Comparison of ENCODE assay signal across 14 mouse cellular contexts in the genomic region with DNA sequence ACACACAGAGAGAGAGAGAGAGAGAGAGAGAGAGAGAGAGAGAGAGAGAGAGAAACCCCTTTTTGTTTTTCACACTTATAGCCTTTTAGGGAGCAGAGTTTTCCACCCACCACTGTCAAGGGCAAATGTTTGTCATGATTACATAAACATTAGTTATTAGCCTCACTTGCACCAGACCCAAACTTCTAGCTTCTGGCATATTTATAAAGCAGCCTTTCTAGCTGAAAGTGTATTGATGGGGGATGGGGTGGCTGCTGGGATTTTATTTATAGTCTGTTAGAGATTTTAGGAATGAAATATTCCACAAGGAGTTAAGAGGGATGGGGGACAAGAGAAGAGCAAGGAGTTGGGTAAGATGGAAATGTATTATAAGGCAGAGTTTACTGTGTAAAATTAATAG. TPM values are rescaled to one million over a fixed set of nuclear protein-coding genes. Genes with fewer than 3 reads are reported as not detected.
DNase-seq lines count a peak whose midpoint lies in the region; ATAC-seq and TF ChIP-seq lines count a peak whose summit lies in the region.
"Had no signal": no experiment of that assay in that cellular context is flagged by ENCODE, and none has a peak within 500 bp of the region (broad histone marks: within the 10 kb centered on the region; RNA-seq: fewer than 3 reads in every experiment).

No protein-coding gene starts in this region.

- DNase-seq in heart, postnatal 0 days (ENCODE audit: low spot score) = no peak
- DNase-seq in heart, postnatal 25 days (ENCODE audit: low spot score) = no peak
- peak; percentile 74 for DNase-seq in lung, embryonic 14.5 days
- DNase-seq in lung, adult 18-20 months = no peak
- peak; percentile 48 for DNase-seq in kidney, postnatal 0 days (ENCODE audit: low spot score)
- DNase-seq in lung, postnatal 36 days = peak; percentile 66
- no peak for DNase-seq in testis, postnatal 10 days (ENCODE audit: low spot score)
- DNase-seq: cerebellum, postnatal 10 days; gastrocnemius, postnatal 10 days; right cerebral cortex, adult 18-20 months had no signal

- no peaks in the 10 kb centered on the region for H3K27me3 ChIP-seq in heart, postnatal 0 days (ENCODE audit: control insufficient read depth, insufficient read depth, low read length)
- H3K27me3 ChIP-seq in lung, embryonic 14.5 days (ENCODE audit: insufficient read depth, low read length) = no peaks in the 10 kb centered on the region
- no peaks in the 10 kb centered on the region for H3K27me3 ChIP-seq in kidney, postnatal 0 days (ENCODE audit: insufficient read depth, low read length)
- H3K27me3 ChIP-seq: forebrain, embryonic 15.5 days; midbrain, embryonic 15.5 days had no signal

- H3K4me1 ChIP-seq in heart, postnatal 0 days (ENCODE audit: control insufficient read depth, insufficient read depth) = peaks cover 2% of the 10 kb centered on the region; the same call in 1 of the 2 replicates
- 0 out of 2 replicates have a peak, but pooled peaks cover 7% of the 10 kb centered on the region for H3K4me1 ChIP-seq in lung, embryonic 14.5 days (ENCODE audit: insufficient read depth)
- 0 out of 2 replicates have a peak, but pooled peaks cover 2% of the 10 kb centered on the region for H3K4me1 ChIP-seq in kidney, postnatal 0 days (replicated peaks; ENCODE audit: insufficient read depth, low read length)
- H3K4me1 ChIP-seq: forebrain, embryonic 15.5 days had no signal

- intact Hi-C loops in heart, postnatal 25 days (cut with DNase I) = no loop called here

- H3K4me3 ChIP-seq in heart, postnatal 0 days (ENCODE audit: low read depth, low read length) = no peak overlapping the region
- no peak overlapping the region for H3K4me3 ChIP-seq in lung, embryonic 14.5 days (ENCODE audit: low read depth, low read length)
- H3K4me3 ChIP-seq in kidney, postnatal 0 days (replicated peaks; ENCODE audit: low read depth, low read length) = no peak overlapping the region
- H3K4me3 ChIP-seq: forebrain, embryonic 15.5 days; layer of hippocampus, adult 2 months; midbrain, embryonic 15.5 days had no signal

- no peak for TF ChIP-seq EP300 in heart, postnatal 0 days (IDR thresholded peaks at IDR 0.05; ENCODE audit: low read depth)

- no peaks in the 10 kb centered on the region for H3K36me3 ChIP-seq in heart, postnatal 0 days (replicated peaks; ENCODE audit: control insufficient read depth, insufficient read depth, low read length)
- no peaks in the 10 kb centered on the region for H3K36me3 ChIP-seq in lung, embryonic 14.5 days (ENCODE audit: insufficient read depth)
- H3K36me3 ChIP-seq in kidney, postnatal 0 days (ENCODE audit: insufficient read depth, low read length) = no peaks in the 10 kb centered on the region
- H3K36me3 ChIP-seq: forebrain, embryonic 15.5 days; midbrain, embryonic 15.5 days had no signal

- no peak overlapping the region for H3K9ac ChIP-seq in heart, postnatal 0 days (replicated peaks; ENCODE audit: low read depth, low read length)
- H3K9ac ChIP-seq in lung, embryonic 14.5 days = no peak overlapping the region
- H3K9ac ChIP-seq in kidney, postnatal 0 days (ENCODE audit: low read depth, low read length) = no peak overlapping the region
- H3K9ac ChIP-seq: forebrain, embryonic 15.5 days; midbrain, embryonic 15.5 days had no signal

- no peak for ATAC-seq in heart, postnatal 0 days (ENCODE audit: insufficient read depth, low read depth)
- ATAC-seq in lung, embryonic 14.5 days (ENCODE audit: insufficient read depth) = peak; percentile 56
- ATAC-seq in kidney, postnatal 0 days (replicated peaks; ENCODE audit: low FRiP score, low read depth) = no peak
- no peak for ATAC-seq in erythroid progenitor cell, adult 5-6 weeks (replicated peaks; ENCODE audit: low FRiP score, poor library complexity, severe bottlenecking)
- ATAC-seq: forebrain, embryonic 15.5 days; midbrain, embryonic 15.5 days had no signal

- no peaks in the 10 kb centered on the region for H3K9me3 ChIP-seq in heart, postnatal 0 days (replicated peaks; ENCODE audit: control insufficient read depth, low read length)
- H3K9me3 ChIP-seq in lung, embryonic 14.5 days (ENCODE audit: low read depth, low read length) = no peaks in the 10 kb centered on the region
- no peaks in the 10 kb centered on the region for H3K9me3 ChIP-seq in kidney, postnatal 0 days (replicated peaks; ENCODE audit: low read length)
- H3K9me3 ChIP-seq: forebrain, embryonic 15.5 days; midbrain, embryonic 15.5 days had no signal

- TF ChIP-seq CTCF in heart, postnatal 0 days (IDR thresholded peaks at IDR 0.05; ENCODE audit: low read depth) = no peak
- no peak for TF ChIP-seq CTCF in lung, embryonic 14.5 days (IDR thresholded peaks at IDR 0.05; ENCODE audit: low read depth)
- TF ChIP-seq CTCF in kidney, postnatal 0 days (IDR thresholded peaks at IDR 0.05; ENCODE audit: low read depth) = no peak

- no peak overlapping the region for H3K4me2 ChIP-seq in heart, postnatal 0 days (ENCODE audit: low read depth, low read length)
- no peak overlapping the region for H3K4me2 ChIP-seq in lung, embryonic 14.5 days
- H3K4me2 ChIP-seq in kidney, postnatal 0 days (ENCODE audit: low read length) = no peak overlapping the region
- H3K4me2 ChIP-seq: forebrain, embryonic 15.5 days; midbrain, embryonic 15.5 days had no signal

- 0 out of 2 replicates have a peak overlapping the region, but pooled peaks have one; percentile 20 for H3K27ac ChIP-seq in heart, postnatal 0 days (ENCODE audit: low read depth)
- H3K27ac ChIP-seq in lung, embryonic 14.5 days (ENCODE audit: low read depth) = peak overlapping the region; percentile 5; the same call in 1 of the 2 replicates
- H3K27ac ChIP-seq in kidney, postnatal 0 days = no peak overlapping the region
- H3K27ac ChIP-seq: layer of hippocampus, adult 2 months; midbrain, embryonic 15.5 days had no signal

RNA-seq across cellular contexts. Expression of gene Sox5, which starts 27.4 kb away (rescaled TPM):
- 1.6 and 2.1 TPM in 2 replicates for total RNA-seq in heart, postnatal 0 days (2014; rRNA removed; ENCODE audit: low replicate concordance)
- polyA plus RNA-seq in heart, postnatal 0 days (2015; fragmentation: Nextera tagmentation; extraction: Ambion mirVana) = 3.2 and 3.7 TPM in 2 replicates
- 1 to 10 TPM; 2.8 to 2.9 TPM for total RNA-seq in heart, postnatal 25 days (2021)
- polyA plus RNA-seq in lung, embryonic 14.5 days (2014; fragmentation: Nextera tagmentation; extraction: Ambion mirVana) = 21.3 and 22.3 TPM in 2 replicates
- 6.1 and 9.3 TPM in 2 replicates for polyA plus RNA-seq in kidney, postnatal 0 days (2015; fragmentation: Nextera tagmentation; extraction: Ambion mirVana)
- 7.1 TPM in 1 of 2 replicates, not detected in the other for total RNA-seq in erythroid progenitor cell, adult 5-6 weeks (2015; ENCODE audit: low replicate concordance)
- total RNA-seq in erythroid progenitor cell, adult 5-6 weeks (2017; ENCODE audit: low replicate concordance) = 2.6 and 4.9 TPM in 2 replicates

Comparison
In these comparisons a context has a peak if more than half of its experiments do, and no peak if none do; other contexts are left out.
1. DNase-seq: peak in lung, embryonic 14.5 days (single experiment), kidney, postnatal 0 days (single experiment) and lung, postnatal 36 days (single experiment); none in heart, postnatal 0 days (single experiment), heart, postnatal 25 days (single experiment), lung, adult 18-20 months (0 of 2) and testis, postnatal 10 days (single experiment).